ENCODE assay signal across 26 mouse cellular contexts in genomic region chr10:117011047-117011446, GRCm38 (mm10). TPM values are rescaled to one million over a fixed set of nuclear protein-coding genes. Genes with fewer than 3 reads are reported as not detected.
"Had no signal": no experiment of that assay in that cellular context is flagged by ENCODE, and none has a peak within 500 bp of the region (broad histone marks: within the 10 kb centered on the region; RNA-seq: fewer than 3 reads in every experiment).

No protein-coding gene starts in this region.

- H3K4me2 ChIP-seq: limb, embryonic 12.5 days; limb, embryonic 15.5 days; liver, embryonic 11.5 days; lung, embryonic 14.5 days; midbrain, embryonic 13.5 days; neural tube, embryonic 12.5 days; neural tube, embryonic 15.5 days had no signal

- DNase-seq: kidney, adult 9 months; kidney, postnatal 4 days; left cerebral cortex, postnatal 4 days; liver, postnatal 0 days; lung, embryonic 14.5 days; right cerebral cortex, adult 18-20 months; right cerebral cortex, postnatal 14 days; right cerebral cortex, postnatal 4 days; thymus, adult 2 months; thymus, postnatal 14 days; thymus, postnatal 4 days had no signal

- H3K36me3 ChIP-seq: limb, embryonic 12.5 days; limb, embryonic 15.5 days; midbrain, embryonic 10.5 days; midbrain, embryonic 13.5 days; neural tube, embryonic 12.5 days; neural tube, embryonic 15.5 days had no signal

- H3K4me3 ChIP-seq: limb, embryonic 12.5 days; limb, embryonic 15.5 days; midbrain, embryonic 10.5 days; midbrain, embryonic 13.5 days; myocyte; neural tube, embryonic 12.5 days; neural tube, embryonic 15.5 days had no signal

- H3K9ac ChIP-seq: limb, embryonic 12.5 days; limb, embryonic 15.5 days; liver, embryonic 14.5 days; liver, postnatal 0 days; lung, embryonic 14.5 days; midbrain, embryonic 13.5 days; neural tube, embryonic 12.5 days; neural tube, embryonic 15.5 days had no signal

- H3K27me3 ChIP-seq: limb, embryonic 12.5 days; limb, embryonic 15.5 days; neural tube, embryonic 12.5 days; neural tube, embryonic 15.5 days had no signal

- H3K4me1 ChIP-seq: neural tube, embryonic 12.5 days; neural tube, embryonic 15.5 days had no signal

- H3K27ac ChIP-seq: limb, embryonic 12.5 days; limb, embryonic 15.5 days; liver, embryonic 14.5 days; macrophage; midbrain, embryonic 10.5 days; midbrain, embryonic 13.5 days; neural tube, embryonic 12.5 days; neural tube, embryonic 15.5 days; stomach, postnatal 0 days had no signal

- H3K9me3 ChIP-seq: limb, embryonic 12.5 days; limb, embryonic 15.5 days; midbrain, embryonic 10.5 days; midbrain, embryonic 13.5 days; neural tube, embryonic 12.5 days; neural tube, embryonic 15.5 days had no signal

- ATAC-seq: intestine, postnatal 0 days; liver, postnatal 0 days; lung, postnatal 0 days; midbrain, embryonic 13.5 days; midbrain, embryonic 16.5 days had no signal

RNA-seq across cellular contexts. Expression of gene Best3, which starts 24.9 kb away (rescaled TPM):
- polyA plus RNA-seq: intestine, postnatal 0 days; liver, embryonic 11.5 days; liver, embryonic 14.5 days; liver, postnatal 0 days; stomach, embryonic 14.5 days had no signal

RNA-seq across cellular contexts. Expression of gene Lrrc10, which starts 34.1 kb away (rescaled TPM):
- polyA plus RNA-seq: intestine, postnatal 0 days; limb, embryonic 15.5 days; liver, embryonic 14.5 days; liver, postnatal 0 days; macrophage; midbrain, embryonic 13.5 days; midbrain, embryonic 16.5 days; myocyte; neural tube, embryonic 12.5 days; neural tube, embryonic 15.5 days; stomach, embryonic 14.5 days; stomach, postnatal 0 days had no signal

RNA-seq across cellular contexts. Expression of gene Gm10271, which starts 38.6 kb away (rescaled TPM):
- polyA plus RNA-seq: intestine, postnatal 0 days; limb, embryonic 12.5 days; limb, embryonic 15.5 days; liver, embryonic 11.5 days; liver, embryonic 14.5 days; liver, postnatal 0 days; lung, embryonic 14.5 days; lung, postnatal 0 days; macrophage; midbrain, embryonic 10.5 days; midbrain, embryonic 13.5 days; midbrain, embryonic 16.5 days; myocyte; neural tube, embryonic 12.5 days; neural tube, embryonic 15.5 days; stomach, embryonic 14.5 days; stomach, postnatal 0 days; thymus, adult 2 months had no signal
